Mouse (Mus musculus) heart, adult 2 months (tissue): ENCODE data around the gene Lrrc4. TPM values are rescaled to one million over a fixed set of nuclear protein-coding genes. Genes with fewer than 3 reads are reported as not detected.

Source experiments
- DNase-seq, 2 experiments: peaks; one replicate each; pipeline ENCODE4 v3.0.0; 2021
- H3K27ac ChIP-seq: fragments of 200-600 bp; 2 replicates; pipeline ENCODE4 v1.8.1; 2022
- H3K27me3 ChIP-seq: fragments of 200-500 bp; 2 replicates; pipeline ENCODE4 v1.6.1; 2012; ENCODE audit warnings: mild to moderate bottlenecking, low read length, inconsistent platforms, mixed read lengths; ENCODE audit not compliant: control insufficient read depth, insufficient read depth
- H3K36me3 ChIP-seq: fragments of 200-500 bp; 2 replicates; pipeline ENCODE4 v1.6.1; 2012; ENCODE audit warnings: low read length, inconsistent platforms; ENCODE audit not compliant: control insufficient read depth, insufficient read depth
- H3K4me1 ChIP-seq: fragments of 200-500 bp; 2 replicates; pipeline ENCODE4 v1.6.1; 2011; ENCODE audit warnings: low read length; ENCODE audit not compliant: control insufficient read depth, insufficient read depth
- H3K4me3 ChIP-seq: fragments of 200-600 bp; 2 replicates; pipeline ENCODE4 v1.8.1; 2022
- H3K79me2 ChIP-seq: fragments of 200-500 bp; replicated peaks from 2 replicates; pipeline ENCODE4 v1.6.1; 2012; ENCODE audit warnings: mild to moderate bottlenecking, inconsistent platforms, low read length, moderate library complexity, mixed read lengths; ENCODE audit not compliant: control insufficient read depth, insufficient read depth
- H3K9ac ChIP-seq: fragments of 200-500 bp; 2 replicates; pipeline ENCODE4 v1.6.1; 2012; ENCODE audit warnings: low read depth, mild to moderate bottlenecking, control low read depth, inconsistent platforms, low read length, mixed read lengths
- CTCF ChIP-seq: fragments of 200-600 bp; IDR thresholded peaks from 2 replicates; pipeline ENCODE4 v1.8.1; 2022; ENCODE audit warnings: antibody characterized with exemption, mild to moderate bottlenecking, moderate library complexity
- EP300 ChIP-seq: fragments of 200-500 bp; IDR thresholded peaks from 2 replicates; pipeline ENCODE4 v1.6.1; 2011; ENCODE audit warnings: low read depth, low read length, control low read depth; ENCODE audit not compliant: insufficient read depth
- POLR2A ChIP-seq: fragments of 200-500 bp; IDR thresholded peaks from 2 replicates; pipeline ENCODE4 v1.6.1; 2011; ENCODE audit warnings: mild to moderate bottlenecking, low read depth, low read length, control low read depth; ENCODE audit not compliant: insufficient read depth
- WGBS: fragments of 180-500 bp; shearing (Covaris S2); methylation state at CpG from one replicate; pipeline ENCODE4 v1.1.7; 2018; 5-methylcytosine and 5-hydroxymethylcytosine counted together
- intact Hi-C: fragments of 180-260 bp; cut with DNase I; formaldehyde crosslinking; loops from one replicate; pipeline ENCODE4 v1.15.1; 2025
- polyA plus RNA-seq: library from polyadenylated mRNA; depleted of rRNA; stranded (reverse); fragments of >200 nt; gene quantifications from 2 replicates; pipeline ENCODE4 v1.2.3, GENCODE M21; 2012
- total RNA-seq, 2 experiments: library from RNA; stranded (reverse); gene quantifications; 2 replicates each; pipeline ENCODE4 v1.2.3; 2021

The Lrrc4 gene
- total and polyA plus RNA-seq, 3 experiments: 0.43 to 0.68 (median 0.47) TPM

GRCm38 (mm10) chr6:28747025-28747424 is 84.5 kb downstream of the Lrrc4 start:
- intact Hi-C loops: no loop called here
- H3K36me3 ChIP-seq: no peaks in the 10 kb centered on the region; the same call in 1 of the 2 replicates
- H3K79me2 ChIP-seq: no peaks in the 10 kb centered on the region
- no peaks in the 10 kb centered on the region for H3K27me3 ChIP-seq
- DNase-seq: no peak
- H3K27ac ChIP-seq: no peak overlapping the region
- no peaks in the 10 kb centered on the region; the same call in 1 of the 2 replicates for H3K4me1 ChIP-seq
- H3K9ac ChIP-seq: no peak overlapping the region
- WGBS: 95% methylated on average over 5 of the region's 5 CpGs
- TF ChIP-seq EP300 (no peak), POLR2A (no peak), CTCF (no peak)
- H3K4me3 ChIP-seq: no peak overlapping the region

DNA sequence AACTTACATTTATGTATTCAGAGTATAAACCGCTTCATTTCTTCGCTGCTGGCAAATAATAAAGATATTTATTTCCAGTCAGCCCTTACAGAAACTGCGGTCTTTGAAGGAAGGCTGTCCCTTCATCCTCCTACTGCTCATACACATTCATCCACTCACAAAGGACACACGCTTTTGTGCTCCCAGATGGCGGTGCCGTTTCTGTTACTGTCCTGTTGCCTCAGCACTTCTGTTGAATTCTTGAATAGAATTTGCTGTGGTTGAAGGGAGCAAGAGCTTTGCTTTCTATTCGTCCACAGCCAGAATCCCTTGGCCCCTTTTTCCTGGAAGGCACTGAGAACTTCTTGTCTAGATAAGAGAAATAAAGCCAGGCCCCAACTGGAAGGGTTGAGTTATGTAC is 85.7 kb downstream of the Lrrc4 start:
- Histone ChIP-seq H3K79me2 (no peaks in the 10 kb centered on the region), H3K9ac (no peak overlapping the region), H3K4me3 (no peak overlapping the region), H3K27ac (no peak overlapping the region), H3K27me3 (no peaks in the 10 kb centered on the region), H3K36me3 (no peaks in the 10 kb centered on the region; the same call in 1 of the 2 replicates), H3K4me1 (no peaks in the 10 kb centered on the region; the same call in 1 of the 2 replicates)
- no peak for DNase-seq
- intact Hi-C loops: no loop called here
- 94% methylated on average over 7 of the region's 7 CpGs for WGBS
- TF ChIP-seq CTCF: no peak
- TF ChIP-seq POLR2A: no peak
- no peak for TF ChIP-seq EP300

GRCm38 (mm10) chr6:28743586-28743985 is 88.0 kb downstream of the Lrrc4 start:
- H3K36me3 ChIP-seq: no peaks in the 10 kb centered on the region; the same call in 1 of the 2 replicates
- no peak for DNase-seq
- 44% methylated on average over 1 of the region's 1 CpGs for WGBS
- 0 out of 2 replicates have a peak, but pooled peaks cover 1% of the 10 kb centered on the region for H3K79me2 ChIP-seq
- no peak overlapping the region for H3K27ac ChIP-seq
- no peak overlapping the region for H3K4me3 ChIP-seq
- TF ChIP-seq CTCF (no peak), POLR2A (no peak), EP300 (no peak)
- no peaks in the 10 kb centered on the region for H3K27me3 ChIP-seq
- intact Hi-C loops: no loop called here
- no peaks in the 10 kb centered on the region; the same call in 1 of the 2 replicates for H3K4me1 ChIP-seq
- no peak overlapping the region for H3K9ac ChIP-seq

DNA sequence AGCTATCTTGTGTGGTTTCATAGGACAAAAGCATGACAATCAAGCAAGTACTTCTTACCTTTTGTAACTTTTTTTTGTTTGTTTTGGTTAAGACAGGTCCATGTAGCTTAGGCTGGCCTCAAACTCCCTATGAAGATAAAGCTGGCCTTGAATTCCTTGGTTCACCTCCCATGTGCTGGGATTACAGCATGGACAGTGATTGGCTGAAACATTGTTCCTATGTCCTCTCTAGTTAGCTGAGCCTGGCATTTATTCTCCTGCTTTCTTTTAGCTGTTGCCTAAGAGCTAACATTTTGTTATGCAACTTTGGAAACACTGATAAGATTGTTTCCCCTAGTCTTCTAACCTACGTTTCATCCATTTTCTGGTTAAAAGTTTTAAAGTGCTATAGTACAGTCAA is 93.9 kb downstream of the Lrrc4 start:
- Histone ChIP-seq H3K79me2 (0 out of 2 replicates have a peak, but pooled peaks cover 1% of the 10 kb centered on the region), H3K4me3 (no peak overlapping the region), H3K36me3 (no peaks in the 10 kb centered on the region), H3K27me3 (no peaks in the 10 kb centered on the region), H3K4me1 (no peaks in the 10 kb centered on the region), H3K9ac (no peak overlapping the region), H3K27ac (no peak overlapping the region)
- no peak for DNase-seq
- TF ChIP-seq CTCF (no peak), POLR2A (no peak), EP300 (no peak)
- intact Hi-C loops: no loop called here
- WGBS: 53% methylated on average over 1 of the region's 1 CpGs

DNA sequence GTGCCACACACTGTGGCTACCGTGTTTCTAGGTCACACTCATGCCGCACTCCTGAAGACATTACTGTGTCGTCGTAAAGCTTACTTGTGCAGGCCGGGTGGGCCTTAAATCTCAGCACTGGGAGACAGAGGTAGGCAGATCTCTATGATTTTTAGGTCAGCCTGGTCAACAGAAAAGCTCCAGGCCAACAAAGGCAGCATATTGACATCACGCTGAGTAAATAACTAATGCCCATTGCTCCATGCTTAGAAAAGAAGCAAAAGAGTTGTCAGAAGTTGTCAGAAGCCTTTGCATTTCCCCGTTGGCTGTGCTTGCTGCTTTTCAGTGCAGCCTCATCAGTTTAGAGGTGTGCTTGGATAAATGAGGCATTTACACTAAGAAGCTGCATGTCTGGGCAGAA is 94.9 kb downstream of the Lrrc4 start:
- no peaks in the 10 kb centered on the region for H3K36me3 ChIP-seq
- no peaks in the 10 kb centered on the region; the same call in 1 of the 2 replicates for H3K4me1 ChIP-seq
- WGBS: 96% methylated on average over 7 of the region's 7 CpGs
- H3K9ac ChIP-seq: no peak overlapping the region
- no peak overlapping the region for H3K4me3 ChIP-seq
- no peaks in the 10 kb centered on the region for H3K27me3 ChIP-seq
- no peak for TF ChIP-seq CTCF
- TF ChIP-seq EP300: no peak
- no peak for TF ChIP-seq POLR2A
- no peak overlapping the region for H3K27ac ChIP-seq
- intact Hi-C loops: no loop called here
- H3K79me2 ChIP-seq: 0 out of 2 replicates have a peak, but pooled peaks cover 1% of the 10 kb centered on the region
- no peak for DNase-seq

DNA sequence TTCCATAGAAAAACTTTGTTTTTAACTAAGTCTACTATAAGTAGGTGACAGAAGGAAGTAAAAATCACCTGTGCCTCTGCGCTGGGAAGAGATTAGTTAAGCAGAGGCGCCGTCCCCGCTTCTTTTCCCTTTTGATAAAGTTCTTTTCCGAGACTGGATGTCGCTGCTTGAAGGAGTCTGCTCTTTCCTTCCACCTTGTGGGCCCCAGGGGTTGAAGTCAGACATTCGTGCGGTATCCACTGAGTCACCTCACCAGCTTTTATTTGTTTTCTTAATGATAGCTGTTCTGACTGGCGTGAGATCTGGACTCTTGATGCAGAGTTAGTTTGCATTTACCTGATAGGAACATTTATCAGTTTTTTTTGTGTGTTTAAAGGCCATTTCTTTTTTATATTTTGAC is 96.4 kb downstream of the Lrrc4 start:
- H3K36me3 ChIP-seq: no peaks in the 10 kb centered on the region
- H3K27me3 ChIP-seq: no peaks in the 10 kb centered on the region
- no peak for TF ChIP-seq CTCF
- no peak for TF ChIP-seq POLR2A
- TF ChIP-seq EP300: no peak
- intact Hi-C loops: no loop called here
- whole genome bisulfite sequencing: 70% methylated on average over 9 of the region's 9 CpGs
- no peak overlapping the region for H3K9ac ChIP-seq
- H3K4me1 ChIP-seq: no peaks in the 10 kb centered on the region; the same call in 1 of the 2 replicates
- no peak for DNase-seq
- H3K79me2 ChIP-seq: 0 out of 2 replicates have a peak, but pooled peaks cover 1% of the 10 kb centered on the region
- H3K4me3 ChIP-seq: no peak overlapping the region
- H3K27ac ChIP-seq: no peak overlapping the region
